Mouse (Mus musculus) spleen, postnatal 4 days (tissue): Measurements from ENCODE around the gene Bcl2l13.
"Not testable (repeated sequence)": the region's sequence is repeated elsewhere in the genome, so short reads cannot be mapped to it uniquely, and the experiment has no call there.

ENCODE experiments used
- DNase-seq, 2 experiments: peaks; one replicate each; pipeline ENCODE4 v3.0.0; 2022; ENCODE audit warnings: low spot score in 2 of 2

Bcl2l13 gene

GRCm38 (mm10) chr6:120901776-120902645 is 66.0 kb downstream of the Bcl2l13 start:
- peak in 1 of 2 experiments; percentile 65 for DNase-seq

DNA sequence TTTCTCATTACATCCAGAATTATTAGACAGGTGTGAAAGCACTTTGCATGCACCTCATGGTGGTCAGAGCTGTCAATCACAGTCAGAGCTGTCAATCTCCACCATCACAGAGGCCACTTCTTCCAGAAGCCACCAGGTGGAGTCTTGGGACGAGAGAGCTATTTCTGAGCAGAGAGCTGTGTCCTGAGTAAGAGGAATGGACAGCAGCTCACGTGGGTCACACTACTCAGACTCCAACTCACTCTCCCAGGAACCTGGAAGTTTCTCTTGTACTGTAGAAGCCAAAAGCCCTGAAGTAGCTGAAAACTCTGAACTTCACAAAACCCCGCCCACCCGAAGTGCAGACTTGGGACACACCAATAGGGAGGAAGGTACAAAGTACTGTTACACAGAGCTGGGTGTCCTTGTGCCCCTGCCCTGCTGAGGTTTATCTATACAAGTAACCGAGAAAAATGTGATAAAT is 67.5 kb downstream of the Bcl2l13 start:
- peak; percentile 56 to 69 for DNase-seq

DNA sequence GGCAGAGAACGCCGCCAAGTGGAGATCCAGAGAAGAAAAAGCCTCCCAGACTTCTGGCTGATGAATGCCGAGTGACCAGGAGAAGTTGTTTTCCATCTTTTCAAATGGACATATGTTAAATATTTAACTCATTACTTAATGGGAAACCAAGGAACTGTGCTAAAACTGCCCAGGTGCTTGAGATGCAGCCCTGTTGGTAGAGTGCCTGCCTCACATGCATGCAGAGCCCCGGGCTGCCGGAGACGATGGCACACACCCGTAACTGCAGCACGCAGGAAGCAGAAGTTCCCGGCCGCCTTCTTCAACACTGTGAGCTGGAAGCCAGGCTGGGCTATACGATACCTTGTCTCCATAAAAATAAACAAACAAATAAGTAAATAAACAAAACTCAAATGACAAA is 67.9 kb downstream of the Bcl2l13 start:
- DNase-seq = no peak

GRCm38 (mm10) chr6:120905111-120905510 is 69.1 kb downstream of the Bcl2l13 start:
- DNase-seq = no peak

DNA sequence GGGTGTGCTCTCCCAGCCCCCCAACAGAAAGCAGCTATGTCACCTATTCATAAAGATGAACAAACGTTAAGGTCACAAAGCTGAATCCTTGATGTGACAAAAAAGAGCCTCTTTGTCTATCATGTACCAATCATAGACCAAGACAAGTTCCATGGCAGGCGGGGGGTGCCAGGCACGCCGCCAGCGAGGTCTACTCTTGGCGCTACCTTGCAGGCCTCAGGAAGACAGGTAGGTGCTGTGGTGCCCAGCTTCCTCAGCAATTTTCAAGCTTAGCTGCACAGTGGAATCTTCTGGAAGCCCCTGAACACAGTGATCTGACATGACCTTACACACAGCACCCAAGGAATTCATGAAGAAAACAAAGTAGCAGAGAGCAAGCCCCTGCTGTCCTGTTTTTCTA is 70.5 kb downstream of the Bcl2l13 start:
- no peak for DNase-seq

DNA sequence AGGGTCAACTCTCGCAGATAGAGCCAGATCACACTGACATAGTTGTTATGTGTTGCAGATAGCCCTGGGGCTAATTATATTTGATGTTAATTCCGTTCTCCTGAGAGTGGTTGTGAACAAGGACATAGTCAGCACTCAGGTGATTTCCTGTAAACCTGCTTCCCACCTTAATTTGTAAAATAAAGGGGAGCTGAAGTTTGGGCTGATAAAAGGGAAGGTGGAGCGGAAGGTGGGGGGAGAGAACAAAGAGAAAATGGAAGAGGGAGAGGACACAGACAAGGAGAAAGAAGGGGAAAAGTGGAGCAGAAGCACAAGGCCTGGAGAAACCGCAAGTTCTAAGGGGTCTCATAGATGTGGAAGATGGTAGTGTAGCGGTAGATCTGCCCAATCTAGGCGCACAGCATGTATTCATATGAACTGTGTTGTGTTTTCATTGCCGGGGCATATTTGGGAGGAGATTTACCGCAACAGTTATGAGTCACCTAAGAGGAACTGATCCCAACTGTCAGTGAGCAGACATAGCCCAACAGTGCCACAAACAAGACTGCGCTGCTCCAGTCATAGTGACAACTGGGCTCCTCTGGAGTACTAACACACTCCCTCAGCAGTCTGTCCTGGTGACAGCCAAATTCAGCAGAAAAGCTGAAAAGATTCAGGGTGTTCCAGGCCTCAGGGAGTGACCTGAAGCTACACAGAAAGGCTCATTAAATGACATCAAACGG is 72.0 kb downstream of the Bcl2l13 start:
- not testable (repeated sequence) for DNase-seq

DNA sequence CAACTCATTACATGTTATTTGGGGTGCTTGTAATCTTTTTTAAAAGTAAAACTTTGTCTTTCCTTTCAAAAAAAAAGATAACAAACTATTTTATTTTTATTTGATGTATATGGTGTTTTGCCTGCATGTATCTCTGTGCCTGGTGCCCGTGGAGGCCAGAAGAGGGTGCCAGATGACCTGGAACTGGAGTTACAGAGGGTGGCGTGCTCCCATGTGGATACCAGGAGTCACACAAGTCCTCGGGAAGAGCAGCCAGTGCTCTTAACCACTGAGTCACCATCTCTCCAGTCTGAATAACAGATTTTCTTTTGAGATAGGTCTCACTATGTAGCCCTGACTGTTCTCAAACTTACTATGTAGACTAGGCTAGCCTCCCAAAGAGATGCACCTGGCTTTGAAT is 73.5 kb downstream of the Bcl2l13 start:
- DNase-seq = no peak

- no peak for DNase-seq
Observed at GRCm38 (mm10) chr6:120911213-120912007, 75.4 kb downstream of the Bcl2l13 start.

DNA sequence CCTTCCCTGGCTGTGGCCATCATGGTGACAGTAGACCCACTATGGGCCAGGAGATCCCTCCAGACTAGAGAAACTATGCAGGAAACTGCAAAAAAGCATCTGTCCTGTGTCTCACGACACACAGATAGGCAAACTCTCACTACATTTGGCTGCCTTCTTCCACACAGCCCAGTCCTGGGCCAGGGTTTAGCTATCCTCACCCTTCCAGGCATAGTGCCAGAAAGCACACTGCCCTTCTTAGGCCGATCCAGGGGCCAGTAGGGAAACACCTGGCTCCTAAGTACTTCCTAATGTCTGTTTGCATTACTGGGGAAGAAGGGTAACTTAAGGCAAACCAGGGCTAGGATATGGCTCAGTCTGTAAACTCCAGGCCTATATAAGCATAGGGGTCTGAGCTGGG is 76.9 kb downstream of the Bcl2l13 start:
- DNase-seq = no peak

- no peak for DNase-seq
Observed at GRCm38 (mm10) chr6:120913783-120914182, 77.8 kb downstream of the Bcl2l13 start.

- peak; percentile 53 to 74 for DNase-seq
Observed at GRCm38 (mm10) chr6:120914533-120914910, 78.5 kb downstream of the Bcl2l13 start.

DNA sequence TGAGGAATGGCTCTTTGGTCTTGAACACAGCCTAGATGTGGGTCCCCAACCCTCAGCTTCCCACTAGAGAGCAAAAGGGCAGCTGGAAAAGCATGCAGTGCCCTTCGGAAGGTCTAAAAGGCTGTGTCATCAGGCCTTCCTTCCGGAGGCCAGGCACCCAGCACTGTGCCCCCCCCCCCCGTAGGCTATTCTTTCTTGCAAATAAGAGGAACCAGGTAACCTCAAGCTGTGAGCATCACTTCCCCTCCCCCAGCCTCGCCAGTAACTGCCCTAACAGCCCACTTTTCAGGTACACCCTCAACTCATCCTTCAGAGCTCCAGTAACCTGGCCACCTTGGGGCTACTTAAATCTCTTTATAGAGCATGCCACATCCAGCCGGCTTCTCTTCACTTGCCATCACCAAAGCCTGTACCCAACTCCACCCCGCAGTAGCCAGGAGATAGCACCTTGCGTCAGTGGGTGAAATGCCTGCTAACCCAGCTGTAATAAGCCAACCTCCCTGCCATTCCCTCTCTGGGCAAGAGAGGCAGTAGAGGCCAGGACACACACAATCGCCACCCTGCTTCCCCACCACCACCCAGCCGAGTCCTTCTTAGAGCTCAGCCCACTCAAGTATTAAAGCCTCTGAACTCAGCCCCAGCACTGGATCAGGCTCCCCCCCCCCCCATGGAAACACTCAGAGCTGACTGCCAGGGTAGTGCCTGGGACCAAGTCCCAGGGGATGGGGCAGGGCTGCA is 79.1 kb downstream of the Bcl2l13 start:
- DNase-seq = peak; percentile 83 to 87

DNA sequence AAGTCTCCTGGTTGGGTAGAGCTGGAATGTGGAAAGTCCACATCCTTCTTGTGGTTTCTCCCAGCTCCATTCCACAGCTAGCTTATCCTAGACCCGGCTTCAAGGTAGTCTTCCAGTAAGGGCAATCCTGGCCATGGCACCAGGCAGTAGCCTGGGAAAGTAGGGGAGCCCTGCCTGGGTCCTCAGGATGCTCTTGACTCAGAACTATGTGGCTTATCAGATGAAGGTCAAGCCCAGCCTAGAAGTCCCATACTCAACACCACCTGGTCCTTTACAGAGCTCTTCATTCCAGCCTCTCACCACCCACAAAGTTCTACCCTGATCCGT is 79.6 kb downstream of the Bcl2l13 start:
- DNase-seq = peak in 1 of 2 experiments; percentile 67

GRCm38 (mm10) chr6:120916074-120916971 is 80.3 kb downstream of the Bcl2l13 start, which contains the start of gene Bid:
Gene Bid (minus strand): TSS chr6:120916853.
- DNase-seq = peak; percentile 96 to 97

GRCm38 (mm10) chr6:120916972-120917881 is 81.2 kb downstream of the Bcl2l13 start:
- DNase-seq = not testable (repeated sequence)

GRCm38 (mm10) chr6:120917975-120918374 is 82.0 kb downstream of the Bcl2l13 start:
- DNase-seq = no peak

- DNase-seq = not testable (repeated sequence)
Observed at GRCm38 (mm10) chr6:120924791-120925321, 88.8 kb downstream of the Bcl2l13 start.

DNA sequence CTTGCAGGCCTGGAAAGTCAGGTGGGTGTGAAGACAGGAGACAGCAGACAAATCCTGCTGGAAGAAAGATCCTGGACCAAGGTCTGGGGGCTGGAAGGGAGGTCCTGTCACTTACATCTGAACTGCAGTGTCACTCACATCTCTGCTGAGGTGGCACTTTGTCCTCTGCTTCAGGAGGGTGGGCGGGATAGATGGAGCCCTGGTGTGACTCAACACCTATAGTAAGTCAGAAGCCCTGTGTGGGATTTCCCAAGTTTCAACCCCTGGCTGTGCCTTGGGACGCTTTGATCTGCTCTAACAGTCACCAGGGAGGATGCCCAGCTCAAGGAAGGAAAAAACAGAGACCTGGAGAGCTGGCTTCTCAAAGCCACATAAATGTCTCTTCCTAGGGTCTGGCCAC is 90.9 kb downstream of the Bcl2l13 start:
- DNase-seq = no peak

DNA sequence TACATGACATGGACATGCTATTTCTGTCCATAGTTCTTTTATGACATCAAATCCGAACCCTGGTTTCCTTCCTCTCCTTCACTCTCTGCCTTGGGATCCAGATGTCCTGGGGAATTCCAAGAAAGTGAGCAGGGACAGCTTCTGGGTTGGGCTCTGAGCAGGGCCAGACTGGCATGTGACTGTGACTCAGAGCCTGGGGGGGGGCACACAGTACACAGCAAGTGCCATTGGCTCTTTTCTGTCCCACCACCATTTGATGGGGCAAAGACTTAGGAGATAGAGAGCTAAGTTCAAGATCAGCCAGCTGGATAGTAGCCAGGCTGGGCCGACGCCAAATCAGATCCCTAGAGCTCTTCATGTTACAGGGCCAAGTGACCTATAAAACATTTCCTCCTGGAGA is 91.8 kb downstream of the Bcl2l13 start:
- DNase-seq = no peak
